Mouse (Mus musculus): ENCODE results near the gene Ppil6. TPM values are rescaled to one million over a fixed set of nuclear protein-coding genes. Genes with fewer than 3 reads are reported as not detected.

Gene Ppil6
- polyA plus RNA-seq, 1 experiment from 2014 or later = 0.95 TPM

Other genes with a start within 250 kb of the Ppil6 start
- gene Fig4, start 187.2 kb upstream of the Ppil6 start, polyA plus RNA-seq (2016; fragmentation: Nextera tagmentation; extraction: Ambion mirVana) = 28.7 and 43.6 TPM in 2 replicates
- 0.03 and 0.06 TPM in 2 replicates for gene Ak9, start 186.5 kb upstream of the Ppil6 start, polyA plus RNA-seq (2016; fragmentation: Nextera tagmentation; extraction: Ambion mirVana)
- 13.8 and 13.9 TPM in 2 replicates for gene Zbtb24, start 40.1 kb upstream of the Ppil6 start, polyA plus RNA-seq (2016; fragmentation: Nextera tagmentation; extraction: Ambion mirVana)
- gene Mical1, start 14.1 kb upstream of the Ppil6 start, polyA plus RNA-seq (2016; fragmentation: Nextera tagmentation; extraction: Ambion mirVana) = 46.5 and 48.8 TPM in 2 replicates
- gene Smpd2, start 70 bp upstream of the Ppil6 start, polyA plus RNA-seq (2016; fragmentation: Nextera tagmentation; extraction: Ambion mirVana) = 51.8 and 52.7 TPM in 2 replicates
- 156 and 169 TPM in 2 replicates for gene Cd164, start 29.0 kb downstream of the Ppil6 start, polyA plus RNA-seq (2016; fragmentation: Nextera tagmentation; extraction: Ambion mirVana)
- 0.21 and 0.40 TPM in 2 replicates for gene Ccdc162, start 226.2 kb downstream of the Ppil6 start, polyA plus RNA-seq (2016; fragmentation: Nextera tagmentation; extraction: Ambion mirVana)